Mouse (Mus musculus): ENCODE measurements at regions not wholly inside any gene's neighbourhood (a gene's known extent, or its start where the extent isn't known, plus 50 kb on each side); places are given as distances from the start of the nearest gene placed in this dataset.

- no peak for TF ChIP-seq CTCF (IDR thresholded peaks at IDR 0.05; ENCODE audit: insufficient read depth, low read length)
- TF ChIP-seq POLR2A (IDR thresholded peaks at IDR 0.05; ENCODE audit: borderline replicate concordance, extremely low read depth, low read depth, low read length), result no peak
These were observed 94.6 kb upstream of the Fat1 start for GRCm38 (mm10) chr8:44840646-44841045.

All from lung, adult 2 months (tissue).